Mouse (Mus musculus) MN1 (cell line): Measurements from ENCODE around the gene Tfap2b.

ENCODE experiments used
- DNase-seq: peaks from one replicate; pipeline ENCODE4 v3.0.0-alpha.2; 2016; ENCODE audit warnings: low spot score

Gene Tfap2b

GRCm38 (mm10) chr1:19233857-19234256, 25.1 kb downstream of the Tfap2b start:
- no peak for DNase-seq

- no peak for DNase-seq
These were observed 25.9 kb downstream of the Tfap2b start for GRCm38 (mm10) chr1:19234432-19235205.

GRCm38 (mm10) chr1:19236051-19236450, 27.3 kb downstream of the Tfap2b start:
- DNase-seq = no peak

- DNase-seq = no peak
These were observed 27.9 kb downstream of the Tfap2b start for GRCm38 (mm10) chr1:19236591-19236990.

- no peak for DNase-seq
These were observed 28.3 kb downstream of the Tfap2b start for GRCm38 (mm10) chr1:19237061-19237460.

- no peak for DNase-seq
These were observed 29.2 kb downstream of the Tfap2b start for GRCm38 (mm10) chr1:19237721-19238410.

GRCm38 (mm10) chr1:19240054-19240453, 31.3 kb downstream of the Tfap2b start:
- DNase-seq = no peak

- DNase-seq = peak; percentile 43
These were observed 32.6 kb downstream of the Tfap2b start for GRCm38 (mm10) chr1:19241316-19241715.

GRCm38 (mm10) chr1:19242021-19242420, 33.3 kb downstream of the Tfap2b start:
- DNase-seq = no peak

- DNase-seq = no peak
These were observed 36.3 kb downstream of the Tfap2b start for GRCm38 (mm10) chr1:19245032-19245431.

- no peak for DNase-seq
These were observed 42.6 kb downstream of the Tfap2b start for GRCm38 (mm10) chr1:19251286-19251685.

GRCm38 (mm10) chr1:19269596-19269995, 60.9 kb downstream of the Tfap2b start:
- no peak for DNase-seq
